Mouse (Mus musculus) heart, embryonic 11.5 days (tissue): Measurements from ENCODE around the gene Eva1c. TPM values are rescaled to one million over a fixed set of nuclear protein-coding genes. Genes with fewer than 3 reads are reported as not detected.

ENCODE experiments used
- ATAC-seq: fragments of 200-750 bp; cut with Nextera tagmentation; replicated peaks from 2 replicates; pipeline ENCODE4 v1.8.0; 2017; ENCODE audit warnings: moderate library complexity; ENCODE audit not compliant: insufficient number of reproducible peaks, low FRiP score, low TSS enrichment
- H3K27ac ChIP-seq: fragments of 300-500 bp; sonication (generic); 2 replicates; pipeline ENCODE4 v1.5.1; 2014; ENCODE audit warnings: mild to moderate bottlenecking, low read depth, low read length
- H3K27me3 ChIP-seq: fragments of 300-500 bp; sonication (generic); 2 replicates; pipeline ENCODE4 v1.6.1; 2014; ENCODE audit warnings: mild to moderate bottlenecking, low read length, mixed read lengths; ENCODE audit not compliant: control insufficient read depth, insufficient read depth
- H3K36me3 ChIP-seq: fragments of 300-500 bp; sonication (generic); 2 replicates; pipeline ENCODE4 v1.6.1; 2014; ENCODE audit warnings: mild to moderate bottlenecking, low read length, moderate library complexity, mixed read lengths; ENCODE audit not compliant: control insufficient read depth, insufficient read depth
- H3K4me1 ChIP-seq: fragments of 300-500 bp; sonication (generic); 2 replicates; pipeline ENCODE4 v1.6.1; 2014; ENCODE audit warnings: low read length; ENCODE audit not compliant: control insufficient read depth, insufficient read depth
- H3K4me2 ChIP-seq: fragments of 300-500 bp; sonication (generic); 2 replicates; pipeline ENCODE4 v1.6.1; 2014; ENCODE audit warnings: mild to moderate bottlenecking, moderate library complexity
- H3K4me3 ChIP-seq: fragments of 300-500 bp; sonication (generic); 2 replicates; pipeline ENCODE4 v1.5.1; 2014; ENCODE audit warnings: low read depth, low read length
- H3K9ac ChIP-seq: fragments of 300-500 bp; sonication (generic); 2 replicates; pipeline ENCODE4 v1.6.1; 2014; ENCODE audit warnings: mild to moderate bottlenecking, low read depth, low read length, moderate library complexity
- H3K9me3 ChIP-seq: fragments of 300-500 bp; sonication (generic); replicated peaks from 2 replicates; pipeline ENCODE4 v1.6.1; 2016; ENCODE audit warnings: low read length; ENCODE audit not compliant: control insufficient read depth
- WGBS: fragments of 180-500 bp; shearing (Covaris S2); extraction: QIAGEN DNeasy Blood & Tissue Kit; methylation state at CpG from one replicate; pipeline ENCODE4 v1.1.7; 2014; ENCODE audit not compliant: insufficient replicate concordance; 5-methylcytosine and 5-hydroxymethylcytosine counted together
- microRNA-seq: library from miRNA; unstranded; fragments of <30 nt; microRNA quantifications from one replicate; pipeline ENCODE4, GENCODE M21; 2016; ENCODE audit warnings: borderline number of aligned reads
- polyA plus RNA-seq: library from polyadenylated mRNA; unstranded; fragments of >200 nt; fragmentation: Nextera tagmentation; extraction: Ambion mirVana; gene quantifications from 2 replicates; pipeline ENCODE4 v1.2.1, GENCODE M21; 2014

Eva1c gene
- polyA plus RNA-seq, 1 experiment from 2014 or later = 1.9 TPM

DNA sequence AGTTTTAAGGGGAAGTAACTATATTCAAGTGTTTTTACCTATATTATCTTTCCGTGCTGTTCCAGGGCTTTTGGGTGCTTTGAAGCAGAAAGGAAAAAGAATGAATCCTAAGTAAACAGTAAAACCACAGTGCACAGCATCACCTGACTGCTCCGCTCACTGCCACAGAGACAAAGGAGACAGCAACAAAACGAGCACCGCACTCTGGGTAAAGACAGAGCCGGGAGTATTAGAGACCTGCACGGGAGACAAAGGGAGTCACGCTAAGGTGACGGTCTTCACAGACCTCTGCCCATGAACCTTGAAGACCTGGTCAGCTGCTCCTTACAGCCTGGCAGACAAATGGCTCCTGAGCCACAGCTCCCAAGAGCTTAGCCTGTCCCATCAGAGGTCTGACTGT lies 120.5 kb downstream of the Eva1c start:
- Histone ChIP-seq H3K27ac (no peak overlapping the region), H3K36me3 (peaks cover 3% of the 10 kb centered on the region; the same call in 1 of the 2 replicates), H3K4me1 (no peaks in the 10 kb centered on the region), H3K9me3 (no peaks in the 10 kb centered on the region), H3K27me3 (no peaks in the 10 kb centered on the region), H3K9ac (no peak overlapping the region), H3K4me3 (no peak overlapping the region), H3K4me2 (no peak overlapping the region)
- 92% methylated on average over 8 of the region's 8 CpGs for WGBS
- ATAC-seq = no peak

DNA sequence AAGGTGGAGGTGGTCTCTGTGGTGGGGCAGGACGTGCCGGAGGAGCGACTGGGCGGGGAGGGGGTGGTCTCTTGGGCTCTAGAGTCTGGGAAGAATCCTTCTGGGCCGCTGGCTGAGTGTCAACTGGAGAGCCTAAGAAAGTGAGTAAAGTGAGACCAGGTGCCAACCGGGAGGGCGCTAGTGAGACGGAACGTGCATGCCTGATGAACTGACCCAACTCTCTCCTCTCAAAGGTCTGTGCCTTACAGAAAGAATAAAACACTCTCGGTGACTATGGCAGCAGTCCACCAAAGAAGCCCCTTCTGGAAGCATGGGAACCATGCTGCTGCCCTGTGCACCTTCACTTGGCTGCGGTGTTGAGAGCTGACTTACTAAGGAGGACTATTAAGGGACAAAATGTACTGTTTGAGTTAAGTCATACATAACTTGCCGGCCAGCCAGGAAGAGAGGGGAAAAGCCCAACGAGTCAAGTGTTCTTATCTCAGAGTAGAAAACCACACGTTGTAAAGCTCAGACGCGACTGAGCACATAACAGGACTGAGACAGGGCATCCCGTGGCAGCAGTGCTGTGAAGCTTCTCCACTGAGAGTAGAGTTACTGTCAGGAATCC lies 123.9 kb downstream of the Eva1c start:
- H3K4me3 ChIP-seq = no peak overlapping the region
- H3K4me2 ChIP-seq = peak overlapping the region; percentile 14; the same call in 1 of the 2 replicates
- no peak overlapping the region for H3K27ac ChIP-seq
- H3K9me3 ChIP-seq = no peaks in the 10 kb centered on the region
- H3K4me1 ChIP-seq = no peaks in the 10 kb centered on the region; the same call in 1 of the 2 replicates
- H3K27me3 ChIP-seq = no peaks in the 10 kb centered on the region
- no peak overlapping the region for H3K9ac ChIP-seq
- H3K36me3 ChIP-seq = peaks cover 4% of the 10 kb centered on the region; the same call in 1 of the 2 replicates
- 35% methylated on average over 17 of the region's 17 CpGs for WGBS
- ATAC-seq = no peak

DNA sequence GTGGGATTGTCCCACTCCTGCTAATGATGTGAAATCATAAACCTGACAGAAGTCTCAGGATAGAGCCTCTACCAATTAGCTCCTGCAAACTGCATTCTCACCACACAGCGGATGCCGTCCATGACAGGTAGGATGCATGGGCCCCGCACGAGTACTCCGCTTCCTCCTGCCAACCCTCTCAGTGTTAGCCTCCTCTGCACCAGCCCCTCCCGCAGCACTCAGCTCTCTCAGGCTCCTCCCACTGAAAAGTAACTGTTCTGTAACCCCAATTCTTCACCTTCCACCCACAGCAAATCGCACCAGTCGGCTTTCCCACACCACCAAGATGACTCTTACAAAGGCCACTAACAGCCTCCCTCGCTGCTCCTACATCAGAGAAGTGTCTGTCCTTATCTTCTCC lies 126.6 kb downstream of the Eva1c start:
- no peak for ATAC-seq
- 85% methylated on average over 9 of the region's 9 CpGs for WGBS

DNA sequence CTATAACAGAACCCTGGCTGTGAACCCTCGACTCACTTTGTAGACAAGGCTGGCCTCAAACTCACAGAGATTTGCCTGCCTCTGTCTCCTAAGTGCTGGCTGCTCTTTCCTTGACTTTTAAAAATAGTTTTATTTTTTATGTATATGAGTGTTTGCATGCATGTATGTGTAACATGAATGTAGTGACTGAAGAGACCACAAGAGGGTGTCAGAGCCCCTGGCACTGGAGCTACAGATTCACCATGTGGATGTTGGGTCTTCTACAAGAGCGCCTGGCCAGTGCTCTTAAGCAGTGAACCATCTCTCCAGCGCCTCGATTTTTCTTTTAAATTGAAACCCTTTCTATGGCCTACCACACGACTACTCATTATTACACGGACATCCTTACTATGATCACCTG lies 127.3 kb downstream of the Eva1c start:
- Histone ChIP-seq H3K27me3 (no peaks in the 10 kb centered on the region), H3K4me3 (no peak overlapping the region), H3K4me2 (no peak overlapping the region), H3K4me1 (no peaks in the 10 kb centered on the region; the same call in 1 of the 2 replicates), H3K9ac (no peak overlapping the region), H3K9me3 (no peaks in the 10 kb centered on the region), H3K36me3 (peaks cover 4% of the 10 kb centered on the region; the same call in 1 of the 2 replicates), H3K27ac (no peak overlapping the region)
- WGBS = 81% methylated on average over 6 of the region's 6 CpGs
- no peak for ATAC-seq

More for the DNA sequence above, 126.6 kb downstream of the Eva1c start:
- Histone ChIP-seq H3K4me1 (no peaks in the 10 kb centered on the region; the same call in 1 of the 2 replicates), H3K9me3 (no peaks in the 10 kb centered on the region), H3K9ac (no peak overlapping the region), H3K4me3 (no peak overlapping the region), H3K27me3 (no peaks in the 10 kb centered on the region), H3K4me2 (no peak overlapping the region), H3K36me3 (peaks cover 4% of the 10 kb centered on the region; the same call in 1 of the 2 replicates), H3K27ac (no peak overlapping the region)

Small RNAs within 50 kb of the gene (microRNA-seq; reads per million reads assigned to microRNA genes)
- gene Gm22933 = not detected

Other genes starting within 250 kb of the Eva1c start
- 45.6 and 46.2 TPM in 2 replicates for gene Mis18a, start 99.3 kb upstream of the Eva1c start, polyA plus RNA-seq
- gene Mrap, start 88.5 kb upstream of the Eva1c start, polyA plus RNA-seq = 31.3 and 36.3 TPM in 2 replicates
- gene Urb1, start 16.3 kb upstream of the Eva1c start, polyA plus RNA-seq = 7.0 and 9.9 TPM in 2 replicates
- 47.0 and 51.7 TPM in 2 replicates for gene Cfap298, start 108.4 kb downstream of the Eva1c start, polyA plus RNA-seq
- 15.2 and 22.1 TPM in 2 replicates for gene Synj1, start 184.6 kb downstream of the Eva1c start, polyA plus RNA-seq
- gene Paxbp1, start 217.8 kb downstream of the Eva1c start, polyA plus RNA-seq = 55.5 and 56.4 TPM in 2 replicates